Mouse (Mus musculus): ENCODE data around the gene Ccl20.

Ccl20 gene

DNA sequence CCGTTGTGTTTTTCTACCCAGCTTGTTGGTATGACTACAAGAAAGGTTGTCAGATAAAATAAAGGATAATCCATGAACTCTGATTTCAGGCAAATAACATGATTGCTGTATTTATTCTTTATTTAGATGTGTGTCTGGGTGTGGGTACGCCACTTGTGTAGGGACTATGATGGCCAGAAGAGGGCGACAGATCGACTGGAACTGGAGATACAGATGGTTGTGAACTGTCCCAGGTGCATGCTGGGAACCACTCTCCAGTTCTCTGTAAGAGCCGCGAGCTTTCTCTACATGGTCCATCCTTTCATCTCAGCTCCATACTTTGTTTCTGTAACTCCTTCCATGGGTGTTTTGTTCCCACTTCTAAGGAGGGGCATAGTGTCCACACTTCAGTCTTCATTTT is 22.2 kb downstream of the Ccl20 start:
- DNase-seq (ENCODE audit: low read depth, low spot score), result no peak

DNA sequence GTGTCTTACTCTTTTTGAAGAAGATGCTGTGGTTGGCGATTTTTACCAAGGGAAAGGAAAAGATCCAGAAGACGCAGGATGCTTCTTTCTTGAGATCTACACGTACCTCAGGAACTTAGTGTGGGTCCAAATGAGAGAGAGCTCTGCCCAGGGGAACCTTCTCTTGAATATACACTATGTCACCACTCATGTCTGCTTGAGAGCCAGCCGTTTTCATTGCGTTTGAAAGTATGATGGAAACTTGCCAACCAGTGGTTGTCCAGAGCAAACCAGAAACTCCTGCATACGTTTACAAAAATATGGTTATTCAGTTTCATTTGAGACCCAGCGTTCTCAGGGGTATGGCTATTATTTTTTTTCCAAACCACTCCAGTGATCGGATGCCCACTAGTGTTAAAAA is 24.9 kb downstream of the Ccl20 start:
- DNase-seq (ENCODE audit: low read depth, low spot score), result no peak

DNA sequence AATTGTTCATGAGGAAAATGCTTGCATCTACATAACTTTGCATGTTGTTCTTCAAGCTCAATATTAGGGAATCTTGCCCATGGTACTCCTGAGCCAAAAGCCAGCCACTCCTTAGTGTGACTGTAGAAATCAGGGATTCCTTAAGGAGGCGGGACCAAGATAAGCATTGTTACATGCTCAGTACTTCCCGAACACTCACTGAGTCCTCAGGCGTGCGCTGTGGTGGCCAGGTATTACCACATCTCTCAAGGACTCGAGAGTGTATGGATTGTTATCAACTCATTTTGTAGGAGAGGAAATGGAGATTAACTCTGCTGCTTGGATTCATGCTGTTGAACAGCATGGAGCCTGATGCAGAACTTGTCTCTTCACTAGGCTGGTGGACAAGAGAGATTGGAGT is 25.5 kb downstream of the Ccl20 start:
- DNase-seq (ENCODE audit: low read depth, low spot score), result no peak

DNA sequence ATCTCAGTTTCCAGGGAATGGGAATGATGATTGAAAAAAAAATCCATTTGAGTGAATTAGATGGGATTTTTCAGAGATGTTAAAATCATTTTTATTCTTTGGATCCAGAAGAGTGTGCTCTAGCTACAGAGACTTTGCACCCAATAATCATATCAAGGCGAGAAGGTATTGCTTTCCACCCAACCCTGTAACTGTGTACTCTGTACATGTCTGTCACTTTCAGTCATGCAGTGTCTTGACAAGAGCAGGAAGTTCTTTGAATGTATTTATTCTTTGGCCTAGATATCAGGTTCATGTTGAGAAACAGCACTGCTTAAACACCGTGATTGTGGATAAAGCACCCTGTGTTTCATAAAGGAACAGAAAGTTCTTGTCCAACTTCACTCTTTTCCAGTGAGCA is 30.0 kb downstream of the Ccl20 start:
- no peak for DNase-seq (ENCODE audit: low read depth, low spot score)

DNA sequence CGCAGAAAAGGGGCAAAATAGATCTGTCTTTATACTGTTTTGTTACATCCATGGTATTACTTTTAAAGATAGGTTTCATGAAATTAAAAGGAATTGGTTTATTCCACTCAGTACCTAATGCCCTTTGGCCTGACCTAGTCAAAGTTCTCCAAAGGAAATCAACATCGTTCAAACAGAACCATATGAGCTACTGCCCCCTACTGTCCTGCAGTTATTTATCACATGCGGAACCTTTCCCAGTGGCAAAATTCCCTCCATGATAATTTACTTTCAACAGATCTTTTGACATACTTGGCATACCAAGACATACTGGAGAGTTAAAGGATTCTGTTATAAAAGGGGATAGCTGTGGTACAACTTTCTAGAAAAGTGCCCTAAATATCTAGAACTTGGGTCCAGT is 33.7 kb downstream of the Ccl20 start:
- no peak for DNase-seq (ENCODE audit: low read depth, low spot score)

DNA sequence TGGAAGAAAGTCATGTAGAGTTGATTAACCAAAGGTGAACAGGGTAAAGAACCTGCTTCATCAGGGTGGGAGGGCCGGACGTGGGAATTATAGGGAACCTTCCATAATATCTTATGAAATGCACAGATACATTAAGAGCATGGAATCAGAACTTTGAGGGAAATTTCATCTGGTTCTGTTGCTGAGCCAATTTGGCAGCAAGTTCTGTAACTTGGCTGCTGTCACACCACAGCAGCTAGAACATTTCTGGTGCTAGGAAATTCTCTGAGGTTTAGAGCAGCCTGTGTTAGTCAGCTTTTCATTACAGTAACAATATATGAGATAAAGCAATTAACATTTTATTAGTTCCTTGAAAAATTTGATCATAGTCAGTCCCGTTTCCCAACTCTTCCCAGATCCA is 36.4 kb downstream of the Ccl20 start:
- DNase-seq (ENCODE audit: low read depth, low spot score), result no peak

DNA sequence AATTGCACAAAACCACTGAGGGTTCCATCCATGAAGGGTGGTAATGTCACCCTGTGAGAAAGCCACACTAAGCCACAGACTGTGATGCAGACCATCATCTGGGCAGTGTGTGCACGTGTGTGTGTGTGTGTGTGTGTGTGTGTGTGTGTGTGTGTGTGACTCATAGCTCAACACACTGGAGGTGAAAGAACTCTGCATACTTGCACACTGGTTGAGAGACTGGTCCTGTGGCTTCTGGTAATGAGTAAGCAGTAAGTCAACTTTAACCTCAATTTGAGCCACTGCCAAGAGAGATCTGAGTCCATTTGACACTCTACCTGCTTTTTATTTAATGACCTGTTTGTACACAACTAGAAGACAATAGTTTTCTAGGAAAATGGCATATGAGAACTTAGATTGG is 40.3 kb downstream of the Ccl20 start:
- DNase-seq (ENCODE audit: low read depth, low spot score), result no peak

DNA sequence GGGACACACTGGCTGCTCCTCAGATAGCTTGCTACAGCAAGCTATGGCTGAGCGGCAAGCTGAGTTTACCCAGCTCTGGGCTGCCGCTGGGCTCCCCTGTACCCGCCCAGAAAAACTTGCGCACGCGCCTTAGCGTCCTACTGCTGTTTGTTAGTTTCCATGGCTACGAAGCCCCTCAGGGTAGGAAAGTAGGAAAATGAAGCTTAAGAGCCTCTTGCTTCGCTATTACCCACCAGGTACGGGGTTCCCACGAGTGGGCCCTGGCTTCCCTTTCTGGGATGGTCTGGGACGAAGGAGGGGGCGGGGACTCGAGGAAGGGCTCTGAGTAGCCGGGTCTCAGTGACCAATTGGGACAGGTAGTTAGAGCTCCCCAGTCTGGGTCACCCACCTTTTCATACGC is 43.0 kb downstream of the Ccl20 start, which contains the start of gene Daw1:
Daw1 (plus strand) TSS at position 150 of the 400 bp plus-strand sequence.
- DNase-seq (ENCODE audit: low read depth, low spot score), result no peak

DNA sequence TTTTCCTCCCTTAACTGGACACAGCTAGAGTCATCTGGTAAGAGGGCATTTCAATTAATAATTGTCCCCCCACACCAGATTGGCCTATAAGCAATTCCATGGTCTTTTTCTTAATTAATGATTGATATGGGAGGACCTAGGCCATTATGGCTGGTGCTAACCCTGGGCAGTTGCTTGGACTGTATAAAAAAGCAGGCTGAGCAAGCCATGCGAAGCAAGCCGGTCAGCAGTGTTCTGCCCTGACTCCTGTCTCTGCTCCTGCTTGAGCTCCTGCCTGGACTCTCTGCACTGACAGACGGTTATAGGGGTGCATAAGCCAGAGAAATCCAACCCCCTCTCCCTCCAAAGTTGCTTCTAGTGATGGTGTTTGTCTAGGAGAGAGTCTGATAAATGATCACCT is 45.1 kb downstream of the Ccl20 start:
- DNase-seq (ENCODE audit: low read depth, low spot score), result no peak

DNA sequence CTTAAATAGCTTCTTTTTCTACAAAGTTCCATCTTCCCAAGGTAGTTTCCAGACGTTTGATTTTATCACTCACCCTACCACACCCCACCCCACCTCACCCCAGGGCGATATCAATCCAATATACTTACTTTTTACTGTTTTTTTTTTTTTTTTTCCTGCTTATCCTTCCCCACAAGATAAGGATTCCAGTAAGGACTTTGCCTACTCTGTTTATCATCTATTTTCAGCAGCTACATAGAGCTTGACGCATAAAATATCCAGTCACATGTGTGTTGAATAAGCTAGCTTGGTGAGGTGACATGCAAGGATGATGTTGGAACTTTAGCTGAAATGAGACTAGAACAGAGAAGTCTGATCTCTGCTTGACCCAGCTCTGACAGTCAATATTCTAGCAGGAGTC is 47.5 kb downstream of the Ccl20 start:
- DNase-seq (ENCODE audit: low read depth, low spot score), result no peak

Data from A20 (cell line).